Mouse (Mus musculus): ENCODE measurements around the gene Kcnq2. TPM values are rescaled to one million over a fixed set of nuclear protein-coding genes. Genes with fewer than 3 reads are reported as not detected.

Kcnq2 gene
- total and polyA plus RNA-seq, 3 experiments, result 0.19 to 0.57 TPM; not detected in 1

GRCm38 (mm10) chr2:181150281-181150680, 15.2 kb upstream of the Kcnq2 start:
- no peaks in the 10 kb centered on the region; a peak in 1 of 4 replicates for H3K27me3 ChIP-seq (ENCODE audit: control insufficient read depth in 1 of 2, insufficient read depth in 2 of 2, low read length in 2 of 2)
- no peak for TF ChIP-seq KAT2A (conservative IDR thresholded peaks at IDR 0.05; ENCODE audit: low read depth, low read length)
- no peak for TF ChIP-seq USF2 (IDR thresholded peaks at IDR 0.05; ENCODE audit: borderline replicate concordance in 1 of 2, insufficient read depth in 1 of 2, low read depth in 1 of 2, low read length in 2 of 2)
- TF ChIP-seq CHD1 (IDR thresholded peaks at IDR 0.05; ENCODE audit: low read depth, low read length), result no peak
- TF ChIP-seq MAZ (IDR thresholded peaks at IDR 0.05; ENCODE audit: low read depth, low read length), result no peak
- no peak for TF ChIP-seq UBTF (IDR thresholded peaks at IDR 0.05; ENCODE audit: borderline replicate concordance, insufficient read depth, low read depth, low read length)
- no peak for TF ChIP-seq POLR2AphosphoS2 (IDR thresholded peaks at IDR 0.05; ENCODE audit: low read length)
- TF ChIP-seq ZMIZ1 (IDR thresholded peaks at IDR 0.05; ENCODE audit: low read depth, low read length), result no peak
- no peak for TF ChIP-seq BHLHE40 (IDR thresholded peaks at IDR 0.05; ENCODE audit: borderline replicate concordance, low read depth, low read length)
- TF ChIP-seq SMC3 (IDR thresholded peaks at IDR 0.05; ENCODE audit: low read depth, low read length), result no peak
- TF ChIP-seq CTCF (IDR thresholded peaks at IDR 0.05 in 2 of 3, conservative IDR thresholded peaks at IDR 0.05 in 1 of 3; ENCODE audit: control insufficient read depth in 1 of 3, insufficient read depth in 1 of 3, low read depth in 2 of 3, low read length in 3 of 3, poor library complexity in 1 of 3, severe bottlenecking in 1 of 3), result no peak
- TF ChIP-seq JUND (IDR thresholded peaks at IDR 0.05; ENCODE audit: low read depth, low read length), result no peak
- TF ChIP-seq ELF1 (IDR thresholded peaks at IDR 0.05; ENCODE audit: low read depth, low read length), result no peak
- no peak for TF ChIP-seq MXI1 (IDR thresholded peaks at IDR 0.05; ENCODE audit: low read depth, low read length)
- TF ChIP-seq ZKSCAN1 (IDR thresholded peaks at IDR 0.05; ENCODE audit: low read depth, low read length), result no peak
- TF ChIP-seq ZNF384 (IDR thresholded peaks at IDR 0.05; ENCODE audit: low read depth, low read length), result no peak
- no peak for TF ChIP-seq ETS1 (IDR thresholded peaks at IDR 0.05; ENCODE audit: low read depth, low read length)

GRCm38 (mm10) chr2:181148318-181148955, 13.3 kb upstream of the Kcnq2 start:
- Histone ChIP-seq H3K27ac (ENCODE audit: control insufficient read depth, low read depth, low read length) (no peak overlapping the region), H3K9ac (ENCODE audit: control insufficient read depth, low read depth, low read length, poor library complexity, severe bottlenecking) (no peak overlapping the region), H3K36me3 (ENCODE audit: control insufficient read depth in 1 of 2, insufficient read depth in 2 of 2, low read length in 2 of 2) (no peaks in the 10 kb centered on the region), H3K4me3 (ENCODE audit: control insufficient read depth in 1 of 2, insufficient read depth in 1 of 2, low read depth in 2 of 2, low read length in 2 of 2) (no peak overlapping the region), H3K27me3 (ENCODE audit: control insufficient read depth in 1 of 2, insufficient read depth in 2 of 2, low read length in 2 of 2) (no peaks in the 10 kb centered on the region; a peak in 1 of 4 replicates), H3K9me3 (replicated peaks; ENCODE audit: insufficient read depth, low read length) (no peaks in the 10 kb centered on the region), H3K79me2 (ENCODE audit: control insufficient read depth, insufficient read depth, low read length, poor library complexity) (no peaks in the 10 kb centered on the region), H3K4me1 (ENCODE audit: control insufficient read depth in 1 of 2, insufficient read depth in 2 of 2, low read length in 2 of 2) (no peaks in the 10 kb centered on the region)
- TF ChIP-seq ZKSCAN1 (IDR thresholded peaks at IDR 0.05; ENCODE audit: low read depth, low read length) (no peak), JUND (IDR thresholded peaks at IDR 0.05; ENCODE audit: low read depth, low read length) (no peak), ELF1 (IDR thresholded peaks at IDR 0.05; ENCODE audit: low read depth, low read length) (no peak), MEF2A (IDR thresholded peaks at IDR 0.05; ENCODE audit: extremely low read depth, insufficient replicate concordance, low read depth, low read length, poor library complexity, severe bottlenecking) (no peak), SMC3 (IDR thresholded peaks at IDR 0.05; ENCODE audit: low read depth, low read length) (no peak), CTCF (IDR thresholded peaks at IDR 0.05 in 2 of 3, conservative IDR thresholded peaks at IDR 0.05 in 1 of 3; ENCODE audit: control insufficient read depth in 1 of 3, insufficient read depth in 1 of 3, low read depth in 2 of 3, low read length in 3 of 3, poor library complexity in 1 of 3, severe bottlenecking in 1 of 3) (no peak), MXI1 (IDR thresholded peaks at IDR 0.05; ENCODE audit: low read depth, low read length) (no peak), E2F4 (IDR thresholded peaks at IDR 0.05; ENCODE audit: borderline replicate concordance, low read depth, low read length) (no peak)
- DNase-seq (ENCODE audit: low read depth, low spot score), result no peak

More at GRCm38 (mm10) chr2:181150281-181150680, 15.2 kb upstream of the Kcnq2 start:
- H3K27ac ChIP-seq (ENCODE audit: control insufficient read depth, low read depth, low read length), result no peak overlapping the region
- no peaks in the 10 kb centered on the region for H3K4me1 ChIP-seq (ENCODE audit: control insufficient read depth in 1 of 2, insufficient read depth in 2 of 2, low read length in 2 of 2)
- no peaks in the 10 kb centered on the region for H3K79me2 ChIP-seq (ENCODE audit: control insufficient read depth, insufficient read depth, low read length, poor library complexity)
- no peaks in the 10 kb centered on the region for H3K9me3 ChIP-seq (replicated peaks; ENCODE audit: insufficient read depth, low read length)
- H3K4me3 ChIP-seq (ENCODE audit: control insufficient read depth in 1 of 2, insufficient read depth in 1 of 2, low read depth in 2 of 2, low read length in 2 of 2), result no peak overlapping the region
- no peak overlapping the region for H3K9ac ChIP-seq (ENCODE audit: control insufficient read depth, low read depth, low read length, poor library complexity, severe bottlenecking)
- DNase-seq (ENCODE audit: low read depth, low spot score), result no peak
- H3K36me3 ChIP-seq (ENCODE audit: control insufficient read depth in 1 of 2, insufficient read depth in 2 of 2, low read length in 2 of 2), result no peaks in the 10 kb centered on the region
